Mouse (Mus musculus) liver, embryonic 16.5 days (tissue): ENCODE data around the gene Cnr2. TPM values are rescaled to one million over a fixed set of nuclear protein-coding genes. Genes with fewer than 3 reads are reported as not detected.
A peak's percentile ranks its signal among the peaks of the same experiment; 100 is the strongest.

Experiments used
- ATAC-seq: fragments of 200-750 bp; cut with Nextera tagmentation; 2 replicates; pipeline ENCODE4 v1.8.0; 2017; ENCODE audit warnings: low read depth, mild to moderate bottlenecking, moderate number of reproducible peaks, moderate library complexity
- H3K27ac ChIP-seq: fragments of 300-500 bp; sonication (generic); 2 replicates; pipeline ENCODE4 v1.5.1; 2014; ENCODE audit warnings: mild to moderate bottlenecking, low read length
- H3K27me3 ChIP-seq: fragments of 300-500 bp; sonication (generic); 2 replicates; pipeline ENCODE4 v1.6.1; 2014; ENCODE audit warnings: low read depth, low read length, mixed read lengths; ENCODE audit not compliant: control insufficient read depth, insufficient read depth
- H3K36me3 ChIP-seq: fragments of 300-500 bp; sonication (generic); 2 replicates; pipeline ENCODE4 v1.6.1; 2014; ENCODE audit warnings: mild to moderate bottlenecking; ENCODE audit not compliant: control insufficient read depth, insufficient read depth
- H3K4me1 ChIP-seq: fragments of 300-500 bp; sonication (generic); 2 replicates; pipeline ENCODE4 v1.6.1; 2014; ENCODE audit warnings: low read depth, low read length, mixed read lengths; ENCODE audit not compliant: control insufficient read depth
- H3K4me2 ChIP-seq: fragments of 300-500 bp; sonication (generic); 2 replicates; pipeline ENCODE4 v1.6.1; 2014; ENCODE audit warnings: low read depth, low read length, mixed read lengths
- H3K4me3 ChIP-seq: fragments of 300-500 bp; sonication (generic); 2 replicates; pipeline ENCODE4 v1.5.1; 2014; ENCODE audit warnings: low read depth, mild to moderate bottlenecking, low read length
- H3K9ac ChIP-seq: fragments of 300-500 bp; sonication (generic); 2 replicates; pipeline ENCODE4 v1.6.1; 2014; ENCODE audit warnings: low read depth, low read length
- H3K9me3 ChIP-seq: fragments of 300-500 bp; sonication (generic); replicated peaks from 2 replicates; pipeline ENCODE4 v1.6.1; 2016; ENCODE audit warnings: low read length; ENCODE audit not compliant: control insufficient read depth
- WGBS: fragments of 180-500 bp; shearing (Covaris S2); extraction: QIAGEN DNeasy Blood & Tissue Kit; methylation state at CpG from one replicate; pipeline ENCODE4 v1.1.7; 2014; ENCODE audit not compliant: insufficient replicate concordance; 5-methylcytosine and 5-hydroxymethylcytosine counted together
- polyA plus RNA-seq: library from polyadenylated mRNA; unstranded; fragments of >200 nt; fragmentation: Nextera tagmentation; extraction: Ambion mirVana; gene quantifications from 2 replicates; pipeline ENCODE4 v1.2.1, GENCODE M21; 2015

Gene Cnr2
- polyA plus RNA-seq, 1 experiment from 2014 or later: 2.9 TPM

DNA sequence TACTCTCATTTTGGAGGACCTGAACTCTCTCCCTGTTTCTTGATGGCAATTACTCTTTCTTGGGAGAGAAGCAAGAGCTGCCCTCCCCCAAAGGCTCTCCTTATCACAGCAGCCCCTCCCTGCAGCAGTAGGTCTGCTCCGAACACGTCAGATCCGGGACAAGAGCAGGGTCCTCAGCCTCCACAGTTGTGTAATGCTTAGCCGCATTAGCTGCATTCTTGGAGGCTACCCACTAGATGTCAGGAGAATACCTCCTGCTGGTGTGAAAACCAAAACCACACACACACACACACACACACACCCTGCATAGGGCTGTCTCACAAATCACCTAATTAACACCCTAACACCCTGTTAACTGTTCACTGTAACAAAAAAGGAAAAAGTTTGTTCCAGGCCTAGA lies 2.3 kb upstream of the Cnr2 start:
- Histone ChIP-seq H3K4me3 (no peak overlapping the region), H3K4me2 (no peak overlapping the region), H3K9me3 (no peaks in the 10 kb centered on the region), H3K4me1 (peaks cover 35% of the 10 kb centered on the region), H3K9ac (no peak overlapping the region), H3K27ac (no peak overlapping the region), H3K36me3 (no peaks in the 10 kb centered on the region), H3K27me3 (no peaks in the 10 kb centered on the region)
- WGBS: 11% methylated on average over 4 of the region's 4 CpGs
- ATAC-seq: peak; percentile 33; the same call in 1 of the 2 replicates

DNA sequence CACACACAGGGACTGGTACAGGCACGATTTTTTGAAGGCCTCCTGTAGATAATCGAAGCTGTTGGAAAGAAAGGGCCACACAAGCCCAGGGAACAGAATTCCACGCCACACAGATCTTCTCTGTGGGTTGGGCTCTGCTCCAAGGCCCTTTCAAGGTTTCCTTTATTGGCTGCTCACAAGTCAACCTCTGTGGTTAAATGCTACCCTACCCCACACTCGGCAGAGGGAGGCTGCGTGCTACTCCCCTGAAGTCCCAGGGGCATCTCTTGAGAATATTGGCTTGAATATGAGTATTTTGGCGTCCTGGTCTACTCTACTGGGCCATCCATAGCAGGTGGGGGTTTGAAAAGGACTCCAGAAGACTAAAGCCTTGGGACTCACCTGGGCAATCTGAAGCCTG lies 963 bp downstream of the Cnr2 start:
- H3K27me3 ChIP-seq: no peaks in the 10 kb centered on the region
- H3K4me2 ChIP-seq: peak overlapping the region; percentile 42
- no peak for ATAC-seq
- 27% methylated on average over 6 of the region's 6 CpGs for WGBS
- H3K4me1 ChIP-seq: peaks cover 46% of the 10 kb centered on the region
- H3K27ac ChIP-seq: peak overlapping the region; percentile 71
- H3K9me3 ChIP-seq: no peaks in the 10 kb centered on the region
- peak overlapping the region; percentile 32 for H3K9ac ChIP-seq
- H3K36me3 ChIP-seq: no peaks in the 10 kb centered on the region
- peak overlapping the region; percentile 49 for H3K4me3 ChIP-seq

DNA sequence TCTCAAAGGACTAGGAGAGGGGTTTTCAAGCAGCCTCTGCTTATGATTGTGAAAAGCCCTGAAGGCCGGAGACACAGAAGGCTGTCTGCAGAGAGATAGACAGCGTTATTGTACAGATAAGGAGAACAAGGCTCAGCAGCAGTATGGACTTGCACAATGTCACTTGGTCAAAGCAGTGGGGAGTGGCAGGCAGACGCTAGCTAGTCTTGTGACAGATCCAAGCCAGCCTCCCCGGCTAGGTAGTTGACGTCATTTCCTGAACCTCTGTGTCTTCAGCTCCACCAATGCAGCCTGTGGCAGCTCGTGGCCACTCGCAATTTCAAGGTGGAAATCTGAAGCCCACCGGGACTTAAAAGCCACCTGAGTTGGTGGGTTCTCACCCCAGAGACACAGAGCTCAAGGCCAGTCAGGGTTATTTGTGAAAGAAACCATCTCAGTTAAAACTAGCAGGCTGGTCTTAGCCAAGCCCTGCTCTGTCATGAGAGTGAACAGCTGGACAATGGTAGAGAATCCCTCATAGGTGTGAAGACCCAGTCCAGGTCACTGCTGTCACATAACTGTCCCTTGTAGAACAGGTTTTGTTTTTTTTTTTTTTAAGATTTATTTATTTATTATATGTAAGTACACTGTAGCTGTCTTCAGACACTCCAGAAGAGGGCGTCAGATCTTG lies 3.3 kb downstream of the Cnr2 start:
- Histone ChIP-seq H3K27me3 (no peaks in the 10 kb centered on the region), H3K4me3 (peak overlapping the region; percentile 33), H3K27ac (peak overlapping the region; percentile 92), H3K9me3 (no peaks in the 10 kb centered on the region), H3K4me2 (peak overlapping the region; percentile 62), H3K36me3 (no peaks in the 10 kb centered on the region), H3K9ac (peak overlapping the region; percentile 47), H3K4me1 (peaks cover 41% of the 10 kb centered on the region)
- ATAC-seq: peak; percentile 92
- 10% methylated on average over 8 of the region's 9 CpGs for WGBS

DNA sequence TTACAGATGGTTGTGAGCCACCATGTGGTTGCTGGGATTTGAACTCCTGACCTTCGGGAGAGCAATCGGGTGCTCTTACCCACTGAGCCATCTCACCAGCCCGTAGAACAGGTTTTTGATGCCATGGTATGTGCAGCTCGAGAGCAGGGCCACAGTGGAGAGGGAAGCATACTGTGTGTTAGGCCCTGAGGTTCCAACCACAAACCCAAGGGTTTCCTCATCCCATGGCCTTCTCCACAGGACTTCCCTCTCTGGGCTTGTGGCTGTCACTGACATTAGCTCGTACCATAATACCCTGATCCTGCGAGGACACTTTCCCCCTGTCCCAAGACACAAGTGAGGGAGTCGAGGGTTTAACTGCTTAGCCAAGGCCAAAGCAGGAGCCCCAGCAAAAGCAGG lies 3.9 kb downstream of the Cnr2 start:
- Histone ChIP-seq H3K36me3 (no peaks in the 10 kb centered on the region), H3K4me3 (no peak overlapping the region), H3K4me2 (no peak overlapping the region), H3K27ac (peak overlapping the region; percentile 92), H3K4me1 (peaks cover 41% of the 10 kb centered on the region), H3K27me3 (no peaks in the 10 kb centered on the region), H3K9me3 (no peaks in the 10 kb centered on the region), H3K9ac (no peak overlapping the region)
- 60% methylated on average over 7 of the region's 7 CpGs for WGBS
- no peak for ATAC-seq

DNA sequence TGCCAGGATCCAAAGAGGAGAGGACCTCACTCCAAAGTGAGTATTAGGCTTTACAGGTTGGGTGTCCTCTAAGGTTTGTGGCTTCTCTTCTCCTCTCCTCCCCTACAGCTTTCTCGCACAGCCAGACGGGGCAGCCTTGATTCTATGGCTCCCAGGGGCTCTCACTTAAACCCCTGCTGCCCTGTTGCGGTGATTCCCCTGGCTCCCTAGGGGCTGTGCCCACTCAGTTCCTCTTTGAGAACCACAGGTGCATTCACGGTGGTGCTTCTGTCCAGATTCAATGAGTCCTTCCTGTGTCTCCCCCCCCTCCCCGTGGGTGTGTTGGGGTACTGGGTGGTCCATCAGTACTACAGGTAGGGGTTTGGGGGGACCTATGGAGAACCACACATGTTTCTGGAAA lies 4.8 kb downstream of the Cnr2 start:
- Histone ChIP-seq H3K9ac (no peak overlapping the region), H3K4me1 (peaks cover 38% of the 10 kb centered on the region), H3K4me3 (no peak overlapping the region), H3K27me3 (no peaks in the 10 kb centered on the region), H3K9me3 (no peaks in the 10 kb centered on the region), H3K36me3 (no peaks in the 10 kb centered on the region), H3K27ac (no peak overlapping the region), H3K4me2 (no peak overlapping the region)
- no peak for ATAC-seq
- 66% methylated on average over 5 of the region's 5 CpGs for WGBS

DNA sequence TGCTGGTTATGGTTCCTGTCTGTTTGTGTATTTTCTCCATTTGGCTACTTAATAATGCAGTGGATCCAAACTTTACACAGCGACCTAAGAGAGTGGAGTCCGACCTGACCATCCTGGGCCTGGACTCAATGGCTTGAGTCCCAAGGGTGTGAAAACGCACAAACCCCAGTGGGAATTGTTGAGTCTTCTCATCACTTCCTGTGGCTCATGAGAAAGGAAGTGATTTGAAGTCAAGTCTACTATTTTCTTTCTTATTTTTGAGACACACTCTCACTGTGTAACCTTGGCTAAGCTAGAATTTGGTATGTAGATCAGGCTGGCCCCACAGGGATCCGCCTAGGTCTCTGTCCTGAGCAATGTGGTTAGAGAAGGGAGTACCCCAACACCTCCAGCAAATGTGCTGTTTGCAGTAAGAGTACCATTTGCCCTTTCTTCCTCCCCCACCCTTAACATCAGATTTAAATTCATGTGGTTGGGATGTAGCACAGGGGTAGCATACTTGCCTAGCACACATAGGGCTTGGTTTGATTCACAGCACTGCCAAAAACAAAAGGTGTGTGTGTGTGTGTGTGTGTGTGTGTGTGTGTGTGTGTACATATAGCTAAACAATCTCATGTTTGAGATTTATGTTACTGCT lies 7.5 kb downstream of the Cnr2 start:
- Histone ChIP-seq H3K4me3 (no peak overlapping the region), H3K4me2 (no peak overlapping the region), H3K36me3 (no peaks in the 10 kb centered on the region), H3K9ac (no peak overlapping the region), H3K4me1 (peaks cover 20% of the 10 kb centered on the region), H3K27ac (no peak overlapping the region), H3K9me3 (no peaks in the 10 kb centered on the region), H3K27me3 (no peaks in the 10 kb centered on the region)
- WGBS: 70% methylated on average over 4 of the region's 4 CpGs
- no peak for ATAC-seq

DNA sequence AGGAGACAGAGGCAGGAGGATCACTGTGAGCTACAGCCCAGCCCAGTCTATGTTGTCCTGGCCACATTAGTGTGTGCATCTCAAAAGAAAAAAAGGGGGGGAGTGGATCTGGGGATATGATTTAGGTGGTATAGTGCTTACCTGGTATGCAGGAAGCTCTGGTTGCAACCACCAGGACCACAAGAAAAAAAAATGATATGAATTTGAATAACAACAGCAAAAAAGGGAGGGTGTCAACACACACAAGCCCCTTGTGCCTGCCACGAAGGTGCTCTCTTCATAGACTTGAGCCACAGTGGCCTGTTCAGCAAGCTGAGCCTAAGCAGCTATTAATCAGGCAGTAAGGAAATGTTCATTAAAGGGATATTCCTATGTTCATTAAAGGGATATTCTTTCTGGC lies 9.6 kb downstream of the Cnr2 start:
- Histone ChIP-seq H3K36me3 (no peaks in the 10 kb centered on the region), H3K9me3 (no peaks in the 10 kb centered on the region), H3K4me2 (no peak overlapping the region), H3K4me1 (peaks cover 12% of the 10 kb centered on the region), H3K27me3 (no peaks in the 10 kb centered on the region), H3K9ac (no peak overlapping the region), H3K27ac (no peak overlapping the region), H3K4me3 (no peak overlapping the region)
- 65% methylated on average over 1 of the region's 1 CpGs for WGBS
- ATAC-seq: no peak

DNA sequence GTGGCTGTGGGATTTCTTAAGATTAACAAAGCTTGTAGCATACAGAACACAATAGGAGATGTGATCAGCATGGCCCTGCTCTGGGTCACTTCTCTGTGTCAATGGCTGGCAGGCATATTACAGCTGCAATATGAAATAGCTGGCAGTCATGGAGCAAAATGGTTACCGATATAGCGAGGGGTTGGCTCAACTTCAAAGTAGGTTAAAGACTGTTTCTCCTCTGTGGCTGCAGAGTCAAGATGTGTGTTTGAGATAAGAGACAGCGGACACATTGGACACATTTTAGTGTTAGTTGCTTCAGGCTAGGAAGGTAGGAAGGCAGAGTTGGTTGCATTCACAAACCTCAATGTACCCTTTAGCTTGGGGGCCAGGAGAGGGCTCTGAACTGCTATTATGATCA lies 11.4 kb downstream of the Cnr2 start:
- H3K27me3 ChIP-seq: no peaks in the 10 kb centered on the region
- H3K27ac ChIP-seq: peak overlapping the region; percentile 46
- peak overlapping the region; percentile 11; the same call in 1 of the 2 replicates for H3K9ac ChIP-seq
- peak; percentile 54 for ATAC-seq
- no peaks in the 10 kb centered on the region for H3K36me3 ChIP-seq
- H3K4me3 ChIP-seq: no peak overlapping the region
- WGBS: 18% methylated on average over 3 of the region's 3 CpGs
- H3K4me2 ChIP-seq: 0 out of 2 replicates have a peak overlapping the region, but pooled peaks have one; percentile 15
- peaks cover 17% of the 10 kb centered on the region for H3K4me1 ChIP-seq
- H3K9me3 ChIP-seq: no peaks in the 10 kb centered on the region

DNA sequence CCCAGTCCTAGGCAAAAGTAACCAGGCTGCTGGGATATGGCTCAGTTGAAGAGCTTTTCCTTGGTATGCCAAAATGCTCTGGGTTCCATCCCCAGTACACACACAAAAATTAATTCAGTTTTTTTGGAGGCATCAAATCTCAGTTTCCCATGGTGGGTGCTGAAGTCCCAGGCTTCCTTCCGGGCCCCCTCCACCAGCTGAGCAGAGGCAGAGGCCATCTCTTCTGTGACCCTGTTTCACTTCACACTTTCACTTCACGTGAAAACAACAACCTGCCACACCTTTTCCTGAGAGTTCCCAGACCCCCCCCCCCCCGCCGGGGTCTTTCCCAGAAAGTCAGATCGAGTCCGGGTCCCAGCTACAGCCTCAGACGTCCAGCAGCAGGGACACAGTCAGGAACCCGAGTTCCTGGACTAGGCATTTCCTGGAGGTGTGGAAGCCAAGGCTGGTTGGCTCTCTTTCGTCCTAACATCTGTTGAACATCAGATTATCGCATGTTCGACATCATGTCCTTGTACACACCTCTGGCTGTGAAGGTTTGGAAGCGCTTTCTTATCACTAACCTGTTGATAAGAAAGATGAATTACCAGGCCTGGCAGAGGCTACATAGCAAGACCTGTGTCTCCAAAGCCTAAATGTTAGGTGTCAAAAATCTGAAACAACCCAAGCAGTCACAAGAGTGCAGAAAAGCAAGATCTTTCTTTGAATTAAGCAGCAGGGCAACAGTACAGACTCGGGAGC lies 14.3 kb downstream of the Cnr2 start:
- no peaks in the 10 kb centered on the region for H3K27me3 ChIP-seq
- ATAC-seq: no peak
- 44% methylated on average over 13 of the region's 13 CpGs for WGBS
- H3K9me3 ChIP-seq: no peaks in the 10 kb centered on the region
- H3K4me2 ChIP-seq: no peak overlapping the region
- H3K4me3 ChIP-seq: no peak overlapping the region
- no peaks in the 10 kb centered on the region for H3K36me3 ChIP-seq
- H3K9ac ChIP-seq: no peak overlapping the region
- peaks cover 25% of the 10 kb centered on the region for H3K4me1 ChIP-seq
- no peak overlapping the region for H3K27ac ChIP-seq
